Comparison of ENCODE assay signal across 11 mouse cellular contexts in the genomic region with DNA sequence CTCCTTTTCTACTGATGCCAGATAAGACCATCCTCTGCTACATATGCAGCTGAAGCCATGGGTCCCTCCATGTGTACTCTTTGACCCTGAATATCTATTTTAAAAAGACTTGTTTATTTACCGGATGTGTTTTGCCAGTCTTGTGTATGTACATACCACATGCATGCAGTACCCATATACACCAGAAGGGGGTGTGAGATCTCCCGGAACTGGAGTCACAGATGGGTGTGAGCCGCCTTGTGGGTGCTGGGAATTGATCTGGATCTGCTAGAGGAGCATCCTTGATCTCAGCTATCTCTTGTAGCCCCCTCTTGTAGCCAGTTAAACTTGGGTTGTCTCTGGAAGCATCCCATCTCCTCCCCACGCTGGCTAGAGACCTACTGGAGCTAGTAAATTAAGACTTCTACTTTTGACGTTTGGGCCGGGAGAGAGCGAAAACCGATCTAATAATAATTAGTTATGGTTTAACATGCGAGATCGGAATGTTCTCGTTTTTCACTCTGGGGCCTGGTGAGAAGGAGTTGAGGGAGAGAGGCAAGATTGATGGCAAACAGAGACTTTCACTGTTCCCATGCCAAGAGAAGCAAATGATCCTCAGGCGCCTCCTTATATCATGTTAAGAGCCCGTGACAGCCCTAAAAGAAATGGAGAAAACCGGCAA.
DNase-seq lines count a peak whose midpoint lies in the region; ATAC-seq and TF ChIP-seq lines count a peak whose summit lies in the region.
"Had no signal": no experiment of that assay in that cellular context is flagged by ENCODE, and none has a peak within 500 bp of the region (broad histone marks: within the 10 kb centered on the region; RNA-seq: fewer than 3 reads in every experiment).

No protein-coding gene starts in this region.

- no peaks in the 10 kb centered on the region for H3K9me3 ChIP-seq in kidney, embryonic 16.5 days (ENCODE audit: low read length)
- H3K9me3 ChIP-seq: hindbrain, embryonic 13.5 days; midbrain, embryonic 12.5 days had no signal

- WGBS in kidney, adult 2 months: 53% methylated on average over 14 of the region's 14 CpGs
- 28% methylated on average over 14 of the region's 14 CpGs for WGBS in kidney, embryonic 16.5 days

- 0 out of 2 replicates have a peak, but pooled peaks have one; percentile 30 for TF ChIP-seq CTCF in kidney, adult 2 months (conservative IDR thresholded peaks at IDR 0.05; ENCODE audit: insufficient read depth, insufficient read length, low read depth, low read length)

- H3K4me2 ChIP-seq in kidney, embryonic 16.5 days (replicated peaks; ENCODE audit: low read depth, low read length): 0 out of 2 replicates have a peak overlapping the region, but pooled peaks have one; percentile 7
- H3K4me2 ChIP-seq: hindbrain, embryonic 13.5 days; midbrain, embryonic 12.5 days had no signal

- H3K27me3 ChIP-seq in kidney, adult 2 months (replicated peaks; ENCODE audit: control insufficient read depth, insufficient read depth, low read length): no peaks in the 10 kb centered on the region
- no peaks in the 10 kb centered on the region for H3K27me3 ChIP-seq in kidney, embryonic 16.5 days (ENCODE audit: insufficient read depth, low read length)
- H3K27me3 ChIP-seq: hindbrain, embryonic 13.5 days had no signal

- peak; percentile 83 for ATAC-seq in kidney, embryonic 16.5 days (ENCODE audit: low FRiP score, low TSS enrichment)

- no peaks in the 10 kb centered on the region for H3K4me1 ChIP-seq in kidney, adult 2 months (ENCODE audit: control insufficient read depth, insufficient read depth, low read length)
- H3K4me1 ChIP-seq in kidney, embryonic 16.5 days (ENCODE audit: insufficient read depth, low read length): peaks cover 28% of the 10 kb centered on the region

- no peak overlapping the region for H3K27ac ChIP-seq in kidney, adult 2 months (ENCODE audit: insufficient read depth, low read depth, low read length)
- peak overlapping the region; percentile 85 for H3K27ac ChIP-seq in kidney, embryonic 16.5 days (ENCODE audit: low read length)
- H3K27ac ChIP-seq: hindbrain, embryonic 13.5 days; midbrain, embryonic 12.5 days had no signal

- no peak for TF ChIP-seq POLR2A in kidney, adult 2 months (IDR thresholded peaks at IDR 0.05; ENCODE audit: low read depth, low read length)

- no peaks in the 10 kb centered on the region for H3K36me3 ChIP-seq in kidney, adult 2 months (ENCODE audit: control insufficient read depth, insufficient read depth, low read length)
- H3K36me3 ChIP-seq in kidney, embryonic 16.5 days (ENCODE audit: insufficient read depth, low read length): no peaks in the 10 kb centered on the region
- H3K36me3 ChIP-seq: hindbrain, embryonic 13.5 days; midbrain, embryonic 12.5 days had no signal

- DNase-seq in kidney, adult 2 months: peak; percentile 56
- DNase-seq in kidney, adult 8-10 months: no peak
- peak; percentile 66 for DNase-seq in R1 (ENCODE audit: low read depth, low spot score)
- peak; percentile 53 for DNase-seq in lung, postnatal 36 days
- no peak for DNase-seq in thymus, postnatal 0 days (ENCODE audit: low spot score)
- DNase-seq in right cerebral cortex, postnatal 25 days: no peak
- no peak for DNase-seq in gastrocnemius, postnatal 14 days
- DNase-seq: adrenal gland, adult 8-10 months had no signal

- no peak overlapping the region for H3K9ac ChIP-seq in kidney, embryonic 16.5 days (replicated peaks; ENCODE audit: low read length)
- H3K9ac ChIP-seq: hindbrain, embryonic 13.5 days; midbrain, embryonic 12.5 days had no signal

- intact Hi-C loops in gastrocnemius, postnatal 14 days (cut with DNase I; ENCODE audit: low total_unique reads): loop anchor here (10.0 kb wide), 1 partner anchor 65 kb away; no protein-coding TSS in a partner anchor

- no peak overlapping the region for H3K4me3 ChIP-seq in kidney, adult 2 months (ENCODE audit: insufficient read depth, low read depth, low read length)
- no peak overlapping the region for H3K4me3 ChIP-seq in kidney, embryonic 16.5 days (ENCODE audit: low read length)
- H3K4me3 ChIP-seq: hindbrain, embryonic 13.5 days; midbrain, embryonic 12.5 days had no signal

Comparison
In these comparisons a context has a peak if more than half of its experiments do, and no peak if none do; other contexts are left out.
1. DNase-seq: peak in kidney, adult 2 months (single experiment), R1 (single experiment) and lung, postnatal 36 days (single experiment); none in kidney, adult 8-10 months (0 of 2), thymus, postnatal 0 days (single experiment), right cerebral cortex, postnatal 25 days (single experiment) and gastrocnemius, postnatal 14 days (single experiment).